Mouse (Mus musculus): ENCODE data around the gene Pdxp.

DNA sequence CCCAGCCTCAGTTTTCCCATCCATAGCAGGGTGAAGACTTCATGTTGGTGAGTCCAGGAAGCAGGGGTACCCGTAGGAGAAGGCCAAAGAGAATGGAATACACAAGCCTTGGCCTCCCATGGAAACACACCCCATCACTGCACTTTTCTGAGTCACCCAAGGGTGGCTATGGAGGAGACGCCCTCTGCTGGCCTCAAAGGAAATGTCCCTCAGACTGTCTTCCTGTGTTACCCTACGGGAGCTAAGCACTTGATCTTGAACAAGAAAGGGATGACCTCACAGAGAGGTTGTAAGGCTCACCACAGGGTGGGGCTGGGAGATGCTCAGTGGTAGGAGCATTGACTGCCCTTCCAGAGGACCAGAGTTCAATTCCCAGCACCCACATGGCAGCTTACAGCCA is 17.9 kb downstream of the Pdxp start:
- TF ChIP-seq POLR2A (IDR thresholded peaks at IDR 0.05; ENCODE audit: extremely low read depth, insufficient read depth, low read length) (no peak), CTCF (IDR thresholded peaks at IDR 0.05; ENCODE audit: extremely low read depth, insufficient read depth, low read length) (peak; percentile 58)

Data from cortical plate, adult 2 months (tissue).